Comparison of ENCODE assay signal across 8 mouse cellular contexts in the genomic region with DNA sequence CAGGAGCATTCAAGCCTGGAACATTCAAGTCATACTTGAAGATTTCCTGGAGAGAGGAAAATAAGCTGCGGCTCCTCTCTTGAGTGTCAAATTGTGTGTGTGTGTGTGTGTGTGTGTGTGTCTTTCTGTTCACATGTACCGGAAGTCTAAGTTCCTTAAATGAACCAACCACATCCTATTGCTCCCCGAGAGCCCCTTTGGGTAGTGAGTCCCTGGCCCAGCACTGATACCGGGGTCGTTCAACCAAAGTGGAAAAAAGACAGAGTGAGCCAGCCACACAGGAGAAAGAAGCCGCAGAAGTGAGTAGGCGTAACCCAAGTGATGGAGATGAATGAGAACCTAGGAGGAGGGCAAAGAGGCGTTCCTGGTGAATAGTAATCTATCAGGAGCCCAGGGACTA. TPM values are rescaled to one million over a fixed set of nuclear protein-coding genes. Genes with fewer than 3 reads are reported as not detected.
DNase-seq lines count a peak whose midpoint lies in the region; ATAC-seq lines count a peak whose summit lies in the region.

No protein-coding gene starts in this region.

- 63% methylated on average over 8 of the region's 8 CpGs for WGBS in hindbrain, embryonic 10.5 days
- WGBS in hindbrain, embryonic 14.5 days, result 46% methylated on average over 8 of the region's 8 CpGs
- WGBS in embryonic facial prominence, embryonic 14.5 days, result 67% methylated on average over 8 of the region's 8 CpGs
- 5% methylated on average over 8 of the region's 8 CpGs for WGBS in macrophage (ENCODE audit: missing documents)
- WGBS in forebrain, embryonic 11.5 days, result 70% methylated on average over 8 of the region's 8 CpGs

- no peaks in the 10 kb centered on the region for H3K79me2 ChIP-seq in macrophage (ENCODE audit: inconsistent target)

- no peak for ATAC-seq in hindbrain, embryonic 14.5 days (ENCODE audit: low FRiP score)
- ATAC-seq in embryonic facial prominence, embryonic 14.5 days (ENCODE audit: low read depth), result no peak
- ATAC-seq in forebrain, embryonic 11.5 days (replicated peaks; ENCODE audit: low FRiP score), result no peak

- H3K27ac ChIP-seq in hindbrain, embryonic 10.5 days, result no peak overlapping the region
- H3K27ac ChIP-seq in hindbrain, embryonic 14.5 days, result no peak overlapping the region
- H3K27ac ChIP-seq in embryonic facial prominence, embryonic 14.5 days (replicated peaks; ENCODE audit: low read depth, low read length), result no peak overlapping the region
- H3K27ac ChIP-seq in macrophage, result 0 out of 2 replicates have a peak overlapping the region, but pooled peaks have one; percentile 19
- H3K27ac ChIP-seq in forebrain, embryonic 11.5 days (ENCODE audit: low read depth, low read length), result no peak overlapping the region

- no peak overlapping the region for H3K4me2 ChIP-seq in hindbrain, embryonic 14.5 days (replicated peaks)
- H3K4me2 ChIP-seq in embryonic facial prominence, embryonic 14.5 days (ENCODE audit: low read depth, low read length), result peak overlapping the region; percentile 85
- H3K4me2 ChIP-seq in forebrain, embryonic 11.5 days (ENCODE audit: low read depth, low read length, severe bottlenecking), result no peak overlapping the region

- H3K27me3 ChIP-seq in hindbrain, embryonic 10.5 days (ENCODE audit: insufficient read depth, poor library complexity, severe bottlenecking), result peaks cover 64% of the 10 kb centered on the region
- H3K27me3 ChIP-seq in hindbrain, embryonic 14.5 days (ENCODE audit: control insufficient read depth, insufficient read depth, low read length), result peaks cover 59% of the 10 kb centered on the region
- peaks cover 67% of the 10 kb centered on the region for H3K27me3 ChIP-seq in embryonic facial prominence, embryonic 14.5 days (replicated peaks; ENCODE audit: control insufficient read depth, insufficient read depth, low read length)
- peaks cover 38% of the 10 kb centered on the region for H3K27me3 ChIP-seq in forebrain, embryonic 11.5 days (ENCODE audit: control insufficient read depth, insufficient read depth, low read length)

- H3K9ac ChIP-seq in hindbrain, embryonic 14.5 days, result no peak overlapping the region
- H3K9ac ChIP-seq in embryonic facial prominence, embryonic 14.5 days (ENCODE audit: low read depth, low read length), result no peak overlapping the region
- no peak overlapping the region for H3K9ac ChIP-seq in forebrain, embryonic 11.5 days (ENCODE audit: low read length)

- DNase-seq in hindbrain, embryonic 10.5 days (ENCODE audit: low spot score), result no peak
- no peak for DNase-seq in hindbrain, embryonic 14.5 days (ENCODE audit: low spot score)
- DNase-seq in CD4-positive, CD25-positive, alpha-beta regulatory T cell, adult 2 months (ENCODE audit: low read depth, low spot score), result peak; percentile 56
- DNase-seq in embryonic facial prominence, embryonic 14.5 days (ENCODE audit: low spot score), result no peak
- DNase-seq in retina, embryonic 14.5 days (ENCODE audit: low spot score), result no peak
- DNase-seq in forebrain, embryonic 11.5 days (ENCODE audit: low spot score), result no peak
- DNase-seq in frontal cortex, adult 2 months (ENCODE audit: extremely low spot score in 1 of 2, low spot score in 1 of 2), result no peak

- no peaks in the 10 kb centered on the region for H3K36me3 ChIP-seq in hindbrain, embryonic 10.5 days
- no peaks in the 10 kb centered on the region for H3K36me3 ChIP-seq in hindbrain, embryonic 14.5 days (replicated peaks; ENCODE audit: control insufficient read depth, insufficient read depth)
- H3K36me3 ChIP-seq in embryonic facial prominence, embryonic 14.5 days (ENCODE audit: control insufficient read depth, insufficient read depth, low read length), result no peaks in the 10 kb centered on the region
- no peaks in the 10 kb centered on the region for H3K36me3 ChIP-seq in macrophage (ENCODE audit: inconsistent target)
- H3K36me3 ChIP-seq in forebrain, embryonic 11.5 days (ENCODE audit: control insufficient read depth, insufficient read depth, low read length), result no peaks in the 10 kb centered on the region

- peak overlapping the region; percentile 64 for H3K4me3 ChIP-seq in hindbrain, embryonic 10.5 days
- no peak overlapping the region for H3K4me3 ChIP-seq in hindbrain, embryonic 14.5 days (replicated peaks; ENCODE audit: low read length)
- H3K4me3 ChIP-seq in embryonic facial prominence, embryonic 14.5 days (ENCODE audit: low read depth, low read length), result peak overlapping the region; percentile 50
- peak overlapping the region; percentile 57 for H3K4me3 ChIP-seq in macrophage (ENCODE audit: inconsistent target)
- H3K4me3 ChIP-seq in forebrain, embryonic 11.5 days (ENCODE audit: low read depth, low read length), result no peak overlapping the region

- H3K9me3 ChIP-seq in hindbrain, embryonic 10.5 days, result no peaks in the 10 kb centered on the region
- no peaks in the 10 kb centered on the region for H3K9me3 ChIP-seq in hindbrain, embryonic 14.5 days (ENCODE audit: control insufficient read depth, low read length)
- no peaks in the 10 kb centered on the region for H3K9me3 ChIP-seq in embryonic facial prominence, embryonic 14.5 days (ENCODE audit: control insufficient read depth, low read length)
- no peaks in the 10 kb centered on the region for H3K9me3 ChIP-seq in forebrain, embryonic 11.5 days (ENCODE audit: control insufficient read depth, low read length)

- H3K4me1 ChIP-seq in hindbrain, embryonic 10.5 days (replicated peaks), result peaks cover 21% of the 10 kb centered on the region
- peaks cover 17% of the 10 kb centered on the region for H3K4me1 ChIP-seq in hindbrain, embryonic 14.5 days (replicated peaks; ENCODE audit: control insufficient read depth, insufficient read depth, low read length)
- peaks cover 6% of the 10 kb centered on the region for H3K4me1 ChIP-seq in embryonic facial prominence, embryonic 14.5 days (ENCODE audit: control insufficient read depth, insufficient read depth, low read length)
- H3K4me1 ChIP-seq in forebrain, embryonic 11.5 days (replicated peaks; ENCODE audit: control insufficient read depth, insufficient read depth, low read length), result peaks cover 3% of the 10 kb centered on the region

RNA-seq across cellular contexts. Expression of a gene that starts 1.7 kb away (rescaled TPM):
- 4.9 and 9.6 TPM in 2 replicates for polyA plus RNA-seq in hindbrain, embryonic 10.5 days (2016; fragmentation: Nextera tagmentation; extraction: Ambion mirVana)
- 0.37 and 0.43 TPM in 2 replicates for polyA plus RNA-seq in hindbrain, embryonic 14.5 days (2014; fragmentation: Nextera tagmentation; extraction: Ambion mirVana)
- polyA plus RNA-seq in embryonic facial prominence, embryonic 14.5 days (2014; fragmentation: Nextera tagmentation; extraction: Ambion mirVana), result 12.2 and 13.2 TPM in 2 replicates
- total RNA-seq in macrophage (2018; cell fraction: chromatin; rRNA removed), result 1 to 10 TPM; 1.1 to 6.3 (median 2.7) TPM
- 1 to 10 TPM; 1.8 to 6.9 (median 3.5) TPM for total RNA-seq in macrophage (2018; cell fraction: cytosol; rRNA removed)
- 10 to 100 TPM in 1 of 26 experiments, 1 to 10 TPM in 25; 2.8 to 10.1 (median 4.9) TPM for total RNA-seq in macrophage (2018; cell fraction: nucleus; rRNA removed)
- 2.1 to 4.9 TPM (median 3.5 TPM) in 3 replicates for polyA plus RNA-seq in macrophage (2018)
- 2.7 and 3.7 TPM in 2 replicates for polyA plus RNA-seq in forebrain, embryonic 11.5 days (2014; fragmentation: Nextera tagmentation; extraction: Ambion mirVana)
- 0.56 and 0.76 TPM in 2 replicates for polyA plus RNA-seq in frontal cortex, adult 2 months (2012; rRNA removed)

Comparison
In these comparisons a context has a peak if more than half of its experiments do, and no peak if none do; other contexts are left out.
1. H3K4me3 ChIP-seq: peak in hindbrain, embryonic 10.5 days (single experiment), embryonic facial prominence, embryonic 14.5 days (single experiment) and macrophage (single experiment); none in hindbrain, embryonic 14.5 days (single experiment) and forebrain, embryonic 11.5 days (single experiment).